Mouse (Mus musculus): Measurements from ENCODE around the gene Eif4a1. TPM values are rescaled to one million over a fixed set of nuclear protein-coding genes. Genes with fewer than 3 reads are reported as not detected.

Eif4a1 gene
- polyA plus RNA-seq, 1 experiment from 2014 or later, result 476 TPM

DNA sequence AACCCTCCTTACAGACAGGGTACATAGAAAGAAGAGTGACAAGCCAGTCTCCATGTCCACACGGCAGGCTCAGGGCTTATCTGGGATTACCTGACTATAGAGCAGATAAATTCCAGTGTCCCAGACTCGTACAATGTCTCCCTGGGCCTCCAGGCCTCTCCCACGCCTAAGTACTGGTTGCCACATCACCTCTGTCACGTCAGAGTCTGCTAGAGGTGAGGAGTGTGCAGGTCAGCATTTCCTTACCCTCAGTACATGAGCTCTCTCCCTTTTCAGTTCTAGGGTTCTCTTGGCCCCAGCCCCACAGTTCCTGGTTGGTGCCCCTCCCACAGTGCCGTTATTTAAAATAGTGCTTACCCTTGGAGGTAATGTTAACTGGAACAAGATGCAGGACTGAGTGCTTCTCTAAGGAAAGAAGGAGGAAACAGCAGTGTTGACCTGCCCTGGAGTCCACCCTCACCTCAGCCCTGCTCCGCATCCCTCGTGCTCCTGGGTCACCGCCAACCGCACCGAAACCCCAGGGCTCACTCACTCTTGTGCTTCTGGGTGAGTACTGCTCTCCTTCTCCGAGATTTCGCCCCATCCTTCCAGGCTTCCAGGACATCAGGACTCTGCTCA, 12.0 kb upstream of the Eif4a1 start:
- 85% methylated on average over 12 of the region's 12 CpGs for WGBS
- no peak for ATAC-seq (ENCODE audit: low FRiP score, low read depth)
- Histone ChIP-seq H3K4me1 (replicated peaks) (peaks cover 61% of the 10 kb centered on the region), H3K4me2 (no peak overlapping the region), H3K27ac (replicated peaks) (peak overlapping the region; percentile 93; the same call in 1 of the 2 replicates), H3K36me3 (peaks cover 3% of the 10 kb centered on the region), H3K9me3 (no peaks in the 10 kb centered on the region), H3K9ac (no peak overlapping the region), H3K4me3 (no peak overlapping the region), H3K27me3 (no peaks in the 10 kb centered on the region)

DNA sequence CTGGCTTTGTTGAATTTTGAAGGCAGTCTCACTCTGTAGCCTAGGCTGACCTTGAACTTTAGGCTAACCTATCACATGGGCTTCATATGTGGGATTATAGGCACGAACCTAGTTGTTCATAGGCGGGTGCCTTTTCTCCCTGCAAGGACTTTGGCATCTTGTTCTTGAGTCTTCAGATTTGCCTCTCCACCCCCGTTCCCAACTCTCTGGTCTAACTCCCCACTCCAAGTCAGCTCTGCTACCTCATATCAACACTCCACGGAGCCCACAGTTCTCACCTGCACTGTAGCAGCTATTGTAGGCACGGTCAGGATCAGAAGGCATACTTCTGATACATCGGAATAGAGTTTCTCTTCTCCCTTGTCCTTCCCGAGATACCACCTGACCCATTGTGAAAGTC, 11.4 kb upstream of the Eif4a1 start:
- peak overlapping the region; percentile 7; the same call in 1 of the 2 replicates for H3K9ac ChIP-seq
- H3K4me3 ChIP-seq, result no peak overlapping the region
- peak overlapping the region; percentile 81 for H3K4me2 ChIP-seq
- H3K27ac ChIP-seq (replicated peaks), result peak overlapping the region; percentile 93
- 88% methylated on average over 7 of the region's 7 CpGs for WGBS
- no peaks in the 10 kb centered on the region for H3K27me3 ChIP-seq
- ATAC-seq (ENCODE audit: low FRiP score, low read depth), result no peak
- peaks cover 6% of the 10 kb centered on the region for H3K36me3 ChIP-seq
- H3K4me1 ChIP-seq (replicated peaks), result peaks cover 68% of the 10 kb centered on the region
- no peaks in the 10 kb centered on the region for H3K9me3 ChIP-seq

- ATAC-seq (ENCODE audit: low FRiP score, low read depth), result 0 out of 2 replicates have a peak, but pooled peaks have one; percentile 5
- H3K9ac ChIP-seq, result peak overlapping the region; percentile 7
- WGBS, result 14% methylated on average over 12 of the region's 12 CpGs
Observed at GRCm38 (mm10) chr11:69682840-69683533, 10.8 kb upstream of the Eif4a1 start.

DNA sequence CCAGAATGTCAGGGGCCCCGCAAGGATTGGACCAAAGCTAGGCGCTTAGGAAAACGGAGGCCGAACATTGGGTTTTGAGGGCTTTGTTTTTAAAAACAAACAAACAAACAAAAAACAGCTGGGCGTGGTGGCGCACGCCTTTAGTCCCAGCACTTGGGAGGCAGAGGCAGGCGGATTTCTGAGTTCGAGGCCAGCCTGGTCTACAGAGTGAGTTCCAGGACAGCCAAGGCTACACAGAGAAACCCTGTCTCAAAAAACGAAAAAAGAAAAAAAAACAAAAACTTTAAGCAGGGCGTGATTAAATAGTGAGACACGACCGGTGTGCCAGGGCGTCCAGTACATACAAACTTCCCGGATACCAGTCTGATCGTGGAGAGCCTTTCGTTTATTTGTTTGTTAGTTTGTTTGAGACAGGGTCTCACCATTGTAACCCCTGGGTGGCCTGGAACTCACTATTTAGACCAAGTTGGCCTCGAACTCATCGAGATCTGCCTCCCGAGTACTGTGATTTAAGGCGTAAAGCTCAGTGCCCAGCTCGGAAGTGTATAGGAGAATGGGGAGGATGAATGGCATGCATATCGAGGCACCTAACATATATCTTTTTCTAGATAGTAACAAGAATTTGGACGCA, 10.1 kb upstream of the Eif4a1 start:
- peak overlapping the region; percentile 91 for H3K4me3 ChIP-seq
- peak overlapping the region; percentile 95 for H3K9ac ChIP-seq
- peaks cover 16% of the 10 kb centered on the region for H3K36me3 ChIP-seq
- peak overlapping the region; percentile 81 for H3K4me2 ChIP-seq
- no peaks in the 10 kb centered on the region for H3K27me3 ChIP-seq
- peaks cover 69% of the 10 kb centered on the region for H3K4me1 ChIP-seq (replicated peaks)
- no peak for ATAC-seq (ENCODE audit: low FRiP score, low read depth)
- 29% methylated on average over 24 of the region's 24 CpGs for WGBS
- no peaks in the 10 kb centered on the region for H3K9me3 ChIP-seq
- H3K27ac ChIP-seq (replicated peaks), result peak overlapping the region; percentile 93

More at GRCm38 (mm10) chr11:69682840-69683533, 10.8 kb upstream of the Eif4a1 start:
- Histone ChIP-seq H3K4me2 (peak overlapping the region; percentile 81), H3K36me3 (peaks cover 12% of the 10 kb centered on the region), H3K27me3 (no peaks in the 10 kb centered on the region), H3K4me3 (peak overlapping the region; percentile 91), H3K9me3 (no peaks in the 10 kb centered on the region), H3K4me1 (replicated peaks) (peaks cover 69% of the 10 kb centered on the region), H3K27ac (replicated peaks) (peak overlapping the region; percentile 93)

- Histone ChIP-seq H3K4me1 (replicated peaks) (peaks cover 63% of the 10 kb centered on the region), H3K36me3 (peaks cover 24% of the 10 kb centered on the region), H3K4me3 (peak within 1 kb of the TSS; percentile 91), H3K9me3 (no peaks in the 10 kb centered on the region), H3K9ac (peak within 1 kb of the TSS; percentile 95), H3K4me2 (peak within 1 kb of the TSS; percentile 81), H3K27me3 (no peaks in the 10 kb centered on the region), H3K27ac (replicated peaks) (peak within 1 kb of the TSS; percentile 93)
- WGBS, result under 1% methylated on average over 75 of the region's 80 CpGs
- peak; percentile 98 for ATAC-seq (ENCODE audit: low FRiP score, low read depth)
Observed at GRCm38 (mm10) chr11:69681314-69682208, 9.3 kb upstream of the Eif4a1 start, which contains the start of gene Senp3. Senp3 (minus strand) TSS chr11:69682084.

GRCm38 (mm10) chr11:69680136-69680855, 8.1 kb upstream of the Eif4a1 start:
- Histone ChIP-seq H3K4me1 (replicated peaks) (peaks cover 51% of the 10 kb centered on the region), H3K9me3 (no peaks in the 10 kb centered on the region), H3K27me3 (no peaks in the 10 kb centered on the region), H3K36me3 (peaks cover 36% of the 10 kb centered on the region), H3K9ac (no peak overlapping the region), H3K4me3 (peak overlapping the region; percentile 91), H3K27ac (replicated peaks) (no peak overlapping the region), H3K4me2 (peak overlapping the region; percentile 81)
- no peak for ATAC-seq (ENCODE audit: low FRiP score, low read depth)
- WGBS, result 91% methylated on average over 30 of the region's 30 CpGs

DNA sequence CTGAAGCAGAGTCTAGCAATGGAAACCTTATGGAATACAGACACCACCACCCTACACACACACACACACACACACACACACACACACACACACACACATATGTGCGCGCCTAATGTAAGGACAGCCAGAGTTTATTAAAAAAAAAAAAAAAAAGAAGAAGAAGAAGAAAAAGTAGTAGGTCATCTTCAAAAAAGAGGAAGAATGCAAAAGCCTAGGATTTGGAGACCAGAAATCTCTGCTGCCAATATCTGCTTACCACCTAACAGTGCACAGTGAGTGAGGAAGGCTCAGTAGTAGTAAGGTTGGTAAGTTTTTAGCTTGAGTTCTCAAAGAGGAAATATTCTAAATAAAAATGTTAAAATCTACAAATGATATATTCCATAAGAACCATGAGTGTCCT, 6.9 kb upstream of the Eif4a1 start:
- Histone ChIP-seq H3K9me3 (no peaks in the 10 kb centered on the region), H3K4me2 (no peak overlapping the region), H3K27me3 (no peaks in the 10 kb centered on the region), H3K9ac (no peak overlapping the region), H3K36me3 (peaks cover 46% of the 10 kb centered on the region), H3K4me1 (replicated peaks) (peaks cover 45% of the 10 kb centered on the region), H3K27ac (replicated peaks) (no peak overlapping the region), H3K4me3 (no peak overlapping the region)
- no peak for ATAC-seq (ENCODE audit: low FRiP score, low read depth)
- WGBS, result 100% methylated on average over 2 of the region's 2 CpGs

DNA sequence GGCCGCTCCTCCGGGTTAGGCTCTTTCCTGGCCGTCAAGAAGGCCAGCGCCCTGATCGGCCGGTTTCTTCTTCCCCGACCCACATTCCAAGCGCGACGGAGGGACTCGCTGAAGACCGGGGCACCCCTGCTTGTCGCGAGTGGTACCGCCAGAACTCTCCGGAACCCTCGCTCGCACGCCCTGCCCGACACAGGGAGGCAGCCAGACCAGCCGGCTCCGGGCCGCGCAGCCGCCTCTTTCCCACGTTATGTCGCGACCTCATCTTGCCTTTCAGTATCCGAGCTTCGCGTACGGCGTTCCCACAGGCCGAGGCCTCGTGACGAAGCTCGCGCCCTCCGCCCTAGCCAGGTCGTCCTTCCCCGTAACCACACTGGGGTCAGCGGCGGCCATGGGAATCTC, 498 bp downstream of the Eif4a1 start:
- 0% methylated on average over 41 of the region's 43 CpGs for WGBS
- peak overlapping the region; percentile 85 for H3K4me3 ChIP-seq
- peak; percentile 7; the same call in 1 of the 2 replicates for ATAC-seq (ENCODE audit: low FRiP score, low read depth)
- H3K27me3 ChIP-seq, result no peaks in the 10 kb centered on the region
- peaks cover 67% of the 10 kb centered on the region for H3K36me3 ChIP-seq
- peak overlapping the region; percentile 82 for H3K9ac ChIP-seq
- no peaks in the 10 kb centered on the region for H3K9me3 ChIP-seq
- peak overlapping the region; percentile 74 for H3K4me2 ChIP-seq
- H3K4me1 ChIP-seq (replicated peaks), result peaks cover 29% of the 10 kb centered on the region
- peak overlapping the region; percentile 94 for H3K27ac ChIP-seq (replicated peaks)

DNA sequence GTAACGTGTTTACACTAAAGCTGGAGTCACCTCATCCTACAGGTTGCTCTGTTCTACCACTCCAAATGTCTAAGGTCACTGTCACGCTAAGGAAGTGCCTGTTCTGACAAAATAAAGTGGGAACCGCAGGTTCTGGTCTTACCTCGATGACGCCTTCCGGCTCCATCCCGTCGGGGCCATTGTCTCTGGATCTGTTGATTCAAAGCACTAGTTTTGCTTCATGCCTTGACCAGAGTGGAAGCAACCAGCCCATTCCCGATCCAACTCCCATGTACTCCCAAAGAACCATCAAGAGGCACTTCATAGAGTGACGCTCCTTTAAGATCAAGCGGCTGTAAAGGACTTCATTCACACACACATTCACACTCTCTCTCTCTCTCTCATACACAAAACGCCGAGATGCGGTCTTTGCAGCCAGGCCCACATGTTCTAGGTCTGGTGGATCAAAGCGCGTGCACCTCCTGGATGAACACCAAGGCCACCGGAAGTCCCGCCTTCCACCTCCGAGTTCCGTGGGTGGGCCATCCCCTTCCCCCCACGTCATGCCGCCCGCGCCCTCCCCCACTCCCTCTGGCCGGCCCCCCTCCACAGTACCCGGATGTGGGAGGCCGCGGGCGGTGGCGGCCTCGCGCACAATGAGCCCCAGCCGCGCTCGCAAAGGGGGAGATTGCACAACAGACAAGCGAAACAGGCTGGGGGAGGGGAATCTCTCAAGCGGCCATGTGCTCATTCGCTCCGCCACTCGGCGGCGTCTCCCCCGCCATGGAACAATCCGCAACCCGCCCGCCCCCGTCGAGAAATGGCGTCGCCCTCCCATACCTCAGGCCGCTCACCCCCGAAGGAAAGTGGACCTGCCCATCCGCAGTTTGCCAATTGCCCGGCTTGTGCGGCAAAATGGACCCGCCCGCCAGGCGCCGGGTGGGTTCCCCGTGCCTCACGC, 1.2 kb downstream of the Eif4a1 start:
- ATAC-seq (ENCODE audit: low FRiP score, low read depth), result peak; percentile 81
- Histone ChIP-seq H3K27ac (replicated peaks) (peak overlapping the region; percentile 94), H3K36me3 (peaks cover 68% of the 10 kb centered on the region), H3K27me3 (no peaks in the 10 kb centered on the region), H3K9me3 (no peaks in the 10 kb centered on the region), H3K4me3 (peak overlapping the region; percentile 85), H3K4me2 (peak overlapping the region; percentile 74), H3K9ac (peak overlapping the region; percentile 82), H3K4me1 (replicated peaks) (peaks cover 29% of the 10 kb centered on the region)
- under 1% methylated on average over 54 of the region's 61 CpGs for WGBS

- no peak overlapping the region for H3K4me3 ChIP-seq
- H3K27ac ChIP-seq (replicated peaks), result no peak overlapping the region
- H3K9me3 ChIP-seq, result no peaks in the 10 kb centered on the region
- WGBS, result 85% methylated on average over 3 of the region's 3 CpGs
- H3K4me1 ChIP-seq (replicated peaks), result peaks cover 31% of the 10 kb centered on the region
- H3K9ac ChIP-seq, result no peak overlapping the region
- no peak for ATAC-seq (ENCODE audit: low FRiP score, low read depth)
- H3K27me3 ChIP-seq, result no peaks in the 10 kb centered on the region
- no peak overlapping the region for H3K4me2 ChIP-seq
- H3K36me3 ChIP-seq, result peaks cover 62% of the 10 kb centered on the region
Observed at GRCm38 (mm10) chr11:69666665-69667005, 5.6 kb downstream of the Eif4a1 start.
